Mouse (Mus musculus): ENCODE results near the gene Drd4. TPM values are rescaled to one million over a fixed set of nuclear protein-coding genes. Genes with fewer than 3 reads are reported as not detected.

Gene Drd4
- total and polyA plus RNA-seq, 3 experiments = not detected

DNA sequence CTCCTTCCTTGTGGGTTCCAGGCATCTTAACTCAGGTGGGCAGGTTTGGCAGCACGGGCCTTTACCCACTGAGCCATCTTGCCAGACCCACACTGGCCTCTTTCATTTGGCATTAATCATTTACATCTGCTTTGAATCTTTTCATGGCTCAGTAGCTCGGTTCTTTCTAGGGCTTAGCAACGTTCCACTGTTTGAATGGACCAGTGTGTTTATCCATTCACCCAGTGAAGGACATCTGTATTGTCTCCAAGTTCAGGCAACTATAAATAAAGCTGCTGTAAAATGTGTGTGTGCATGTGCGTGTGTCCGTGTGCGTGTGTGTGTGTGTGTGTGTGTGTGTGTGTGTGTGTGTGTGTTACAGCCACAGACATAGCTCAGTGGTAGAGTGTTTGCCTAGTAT is 10.4 kb upstream of the Drd4 start:
- Histone ChIP-seq H3K9ac (ENCODE audit: control insufficient read depth, low read depth, low read length, poor library complexity, severe bottlenecking) (no peak overlapping the region), H3K4me3 (ENCODE audit: control insufficient read depth in 1 of 2, insufficient read depth in 1 of 2, low read depth in 2 of 2, low read length in 2 of 2) (no peak overlapping the region), H3K4me1 (ENCODE audit: control insufficient read depth in 1 of 2, insufficient read depth in 2 of 2, low read length in 2 of 2) (no peaks in the 10 kb centered on the region), H3K9me3 (replicated peaks; ENCODE audit: insufficient read depth, low read length) (no peaks in the 10 kb centered on the region), H3K79me2 (ENCODE audit: control insufficient read depth, insufficient read depth, low read length, poor library complexity) (no peaks in the 10 kb centered on the region), H3K27ac (ENCODE audit: control insufficient read depth, low read depth, low read length) (no peak overlapping the region), H3K36me3 (ENCODE audit: control insufficient read depth in 1 of 2, insufficient read depth in 2 of 2, low read length in 2 of 2) (no peaks in the 10 kb centered on the region), H3K27me3 (ENCODE audit: control insufficient read depth in 1 of 2, insufficient read depth in 2 of 2, low read length in 2 of 2) (no peaks in the 10 kb centered on the region)
- TF ChIP-seq NRF1 (IDR thresholded peaks at IDR 0.05; ENCODE audit: insufficient read depth, low read depth, low read length, poor library complexity, severe bottlenecking) (no peak), HCFC1 (IDR thresholded peaks at IDR 0.05; ENCODE audit: low read depth, low read length) (no peak), MXI1 (IDR thresholded peaks at IDR 0.05; ENCODE audit: low read depth, low read length) (no peak), ELF1 (IDR thresholded peaks at IDR 0.05; ENCODE audit: low read depth, low read length) (no peak), TAL1 (IDR thresholded peaks at IDR 0.05; ENCODE audit: low read length) (no peak), MYC (IDR thresholded peaks at IDR 0.05; ENCODE audit: low read depth, low read length) (no peak), BHLHE40 (IDR thresholded peaks at IDR 0.05; ENCODE audit: borderline replicate concordance, low read depth, low read length) (no peak), NELFE (IDR thresholded peaks at IDR 0.05; ENCODE audit: low read depth, low read length) (no peak), USF1 (IDR thresholded peaks at IDR 0.05; ENCODE audit: low read depth, low read length) (no peak)
- no peak for DNase-seq (ENCODE audit: low read depth, low spot score)

DNA sequence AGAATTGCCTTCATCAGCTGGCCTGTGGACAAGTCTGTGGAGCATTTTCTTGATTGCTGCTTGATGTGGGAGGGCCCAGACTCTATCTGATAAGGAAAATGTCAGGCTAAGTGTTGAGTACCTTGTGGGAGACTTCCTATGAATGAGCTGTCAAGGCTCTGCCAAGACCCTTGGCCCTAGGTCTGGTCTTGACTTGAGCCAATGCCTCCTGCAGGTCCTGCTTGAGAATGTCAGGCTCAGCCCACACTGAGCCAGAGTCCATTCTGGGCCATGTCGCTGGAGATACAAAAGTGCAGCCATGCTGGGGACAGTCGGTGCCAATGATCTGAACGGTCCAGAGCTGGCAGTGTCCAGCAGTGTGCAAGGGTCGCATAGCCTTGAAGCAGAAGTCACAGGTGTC is 9.1 kb upstream of the Drd4 start:
- TF ChIP-seq TCF12 (IDR thresholded peaks at IDR 0.05; ENCODE audit: low read depth, low read length) (no peak), CTCF (IDR thresholded peaks at IDR 0.05 in 2 of 3, conservative IDR thresholded peaks at IDR 0.05 in 1 of 3; ENCODE audit: control insufficient read depth in 1 of 3, insufficient read depth in 1 of 3, low read depth in 2 of 3, low read length in 3 of 3, poor library complexity in 1 of 3, severe bottlenecking in 1 of 3) (no peak), USF1 (IDR thresholded peaks at IDR 0.05; ENCODE audit: low read depth, low read length) (no peak), JUND (IDR thresholded peaks at IDR 0.05; ENCODE audit: low read depth, low read length) (no peak), HCFC1 (IDR thresholded peaks at IDR 0.05; ENCODE audit: low read depth, low read length) (no peak), ELF1 (IDR thresholded peaks at IDR 0.05; ENCODE audit: low read depth, low read length) (no peak), POLR2AphosphoS5 (IDR thresholded peaks at IDR 0.05; ENCODE audit: borderline replicate concordance, low read depth, low read length) (no peak), MYB (IDR thresholded peaks at IDR 0.05; ENCODE audit: low read depth, low read length) (no peak), GABPA (IDR thresholded peaks at IDR 0.05; ENCODE audit: low read depth, low read length) (no peak), GATA1 (IDR thresholded peaks at IDR 0.05; ENCODE audit: low read depth, low read length) (no peak), TBP (IDR thresholded peaks at IDR 0.05; ENCODE audit: low read depth, low read length) (no peak), CHD2 (IDR thresholded peaks at IDR 0.05; ENCODE audit: low read length) (no peak), SMC3 (IDR thresholded peaks at IDR 0.05; ENCODE audit: low read depth, low read length) (no peak), POLR2A (IDR thresholded peaks at IDR 0.05; ENCODE audit: control insufficient read depth in 1 of 2, insufficient read depth in 1 of 2, low read depth in 1 of 2, low read length in 2 of 2, poor library complexity in 1 of 2) (no peak), MAX (IDR thresholded peaks at IDR 0.05; ENCODE audit: low read length) (no peak), UBTF (IDR thresholded peaks at IDR 0.05; ENCODE audit: borderline replicate concordance, insufficient read depth, low read depth, low read length) (no peak), SIN3A (IDR thresholded peaks at IDR 0.05; ENCODE audit: low read length) (no peak), MAFK (IDR thresholded peaks at IDR 0.05; ENCODE audit: borderline replicate concordance, low read depth, low read length) (no peak)
- no peaks in the 10 kb centered on the region for H3K4me1 ChIP-seq (ENCODE audit: control insufficient read depth in 1 of 2, insufficient read depth in 2 of 2, low read length in 2 of 2)
- H3K79me2 ChIP-seq (ENCODE audit: control insufficient read depth, insufficient read depth, low read length, poor library complexity) = no peaks in the 10 kb centered on the region
- no peaks in the 10 kb centered on the region for H3K36me3 ChIP-seq (ENCODE audit: control insufficient read depth in 1 of 2, insufficient read depth in 2 of 2, low read length in 2 of 2)
- no peaks in the 10 kb centered on the region for H3K27me3 ChIP-seq (ENCODE audit: control insufficient read depth in 1 of 2, insufficient read depth in 2 of 2, low read length in 2 of 2)
- no peak overlapping the region for H3K9ac ChIP-seq (ENCODE audit: control insufficient read depth, low read depth, low read length, poor library complexity, severe bottlenecking)
- H3K27ac ChIP-seq (ENCODE audit: control insufficient read depth, low read depth, low read length) = no peak overlapping the region
- DNase-seq (ENCODE audit: low read depth, low spot score) = no peak
- no peaks in the 10 kb centered on the region for H3K9me3 ChIP-seq (replicated peaks; ENCODE audit: insufficient read depth, low read length)
- H3K4me3 ChIP-seq (ENCODE audit: control insufficient read depth in 1 of 2, insufficient read depth in 1 of 2, low read depth in 2 of 2, low read length in 2 of 2) = no peak overlapping the region
